Mouse (Mus musculus) small intestine, adult 2 months (tissue): ENCODE results near the gene Nudt19. TPM values are rescaled to one million over a fixed set of nuclear protein-coding genes. Genes with fewer than 3 reads are reported as not detected.
"Not testable (repeated sequence)": the region's sequence is repeated elsewhere in the genome, so short reads cannot be mapped to it uniquely, and the experiment has no call there.

ENCODE experiments used
- H3K27ac ChIP-seq: fragments of 200-500 bp; 2 replicates; pipeline ENCODE4 v1.5.1; 2012; ENCODE audit warnings: low read depth, low read length, control low read depth, inconsistent platforms; ENCODE audit not compliant: insufficient read depth
- H3K27me3 ChIP-seq: fragments of 200-500 bp; 2 replicates; pipeline ENCODE4 v1.6.1; 2012; ENCODE audit warnings: mild to moderate bottlenecking, moderate library complexity, low read length, inconsistent platforms; ENCODE audit not compliant: control insufficient read depth, insufficient read depth
- H3K36me3 ChIP-seq: fragments of 200-500 bp; 2 replicates; pipeline ENCODE4 v1.6.1; 2012; ENCODE audit warnings: mild to moderate bottlenecking, low read length, control low read depth, inconsistent platforms; ENCODE audit not compliant: control insufficient read depth, insufficient read depth
- H3K4me1 ChIP-seq: fragments of 200-500 bp; 2 replicates; pipeline ENCODE4 v1.6.1; 2012; ENCODE audit warnings: low read length, inconsistent platforms, mixed read lengths; ENCODE audit not compliant: control insufficient read depth, insufficient read depth, insufficient read length
- H3K4me3 ChIP-seq: fragments of 200-500 bp; 2 replicates; pipeline ENCODE4 v1.5.1; 2012; ENCODE audit warnings: low read depth, mild to moderate bottlenecking, control low read depth, inconsistent platforms, low read length, moderate library complexity
- CTCF ChIP-seq: fragments of 200-500 bp; IDR thresholded peaks from 2 replicates; pipeline ENCODE4 v1.5.1; 2012; ENCODE audit warnings: low read depth, mild to moderate bottlenecking, control low read depth, inconsistent platforms, low read length, moderate library complexity, mixed read lengths; ENCODE audit not compliant: insufficient replicate concordance, insufficient read length; ENCODE audit errors: extremely low read depth
- POLR2A ChIP-seq: fragments of 200-500 bp; IDR thresholded peaks from 2 replicates; pipeline ENCODE4 v1.6.1; 2012; ENCODE audit warnings: low read depth, mild to moderate bottlenecking, control low read depth, inconsistent platforms, low read length, moderate library complexity
- WGBS: fragments of 180-500 bp; shearing (Covaris S2); methylation state at CpG from one replicate; pipeline ENCODE4 v1.1.7; 2018; 5-methylcytosine and 5-hydroxymethylcytosine counted together
- polyA plus RNA-seq: library from polyadenylated mRNA; depleted of rRNA; stranded (reverse); fragments of >200 nt; gene quantifications from 2 replicates; pipeline ENCODE4 v1.2.3, GENCODE M21; 2012

The Nudt19 gene
- polyA plus RNA-seq, 1 experiment: 60.5 TPM

DNA sequence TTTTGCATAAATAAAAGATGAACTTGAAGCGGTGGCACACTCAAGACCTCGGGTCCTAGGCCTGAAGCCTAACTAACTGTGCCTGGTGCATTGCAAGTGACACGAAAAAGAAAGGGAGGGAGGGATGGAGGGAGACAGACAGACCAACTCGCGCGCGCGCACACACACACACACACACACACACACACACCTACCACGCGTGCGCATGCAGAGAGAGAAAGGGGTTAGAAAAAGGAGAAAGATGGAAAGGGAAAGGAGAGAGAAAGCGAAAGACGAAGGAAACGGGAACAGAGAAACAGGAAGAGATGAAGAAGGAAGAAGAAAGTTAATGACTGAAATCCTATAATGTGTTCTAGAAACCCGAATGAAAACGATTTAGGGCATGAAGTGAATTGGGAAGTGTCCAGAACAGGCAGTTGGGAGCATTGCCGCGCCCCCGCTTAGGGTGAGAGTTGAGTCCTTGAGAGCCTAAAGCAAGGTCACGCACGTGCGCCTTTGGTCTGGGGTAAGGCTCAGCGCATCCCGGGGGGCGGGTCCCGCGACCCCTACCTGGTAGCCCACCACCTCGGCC is 1.4 kb downstream of the Nudt19 start:
- H3K4me1 ChIP-seq: peaks cover 20% of the 10 kb centered on the region
- H3K4me3 ChIP-seq: peak overlapping the region; percentile 72
- peaks cover 8% of the 10 kb centered on the region for H3K36me3 ChIP-seq
- TF ChIP-seq CTCF (no peak), POLR2A (no peak)
- H3K27ac ChIP-seq: peak overlapping the region; percentile 96
- no peaks in the 10 kb centered on the region for H3K27me3 ChIP-seq
- WGBS: 2% methylated on average over 28 of the region's 28 CpGs

DNA sequence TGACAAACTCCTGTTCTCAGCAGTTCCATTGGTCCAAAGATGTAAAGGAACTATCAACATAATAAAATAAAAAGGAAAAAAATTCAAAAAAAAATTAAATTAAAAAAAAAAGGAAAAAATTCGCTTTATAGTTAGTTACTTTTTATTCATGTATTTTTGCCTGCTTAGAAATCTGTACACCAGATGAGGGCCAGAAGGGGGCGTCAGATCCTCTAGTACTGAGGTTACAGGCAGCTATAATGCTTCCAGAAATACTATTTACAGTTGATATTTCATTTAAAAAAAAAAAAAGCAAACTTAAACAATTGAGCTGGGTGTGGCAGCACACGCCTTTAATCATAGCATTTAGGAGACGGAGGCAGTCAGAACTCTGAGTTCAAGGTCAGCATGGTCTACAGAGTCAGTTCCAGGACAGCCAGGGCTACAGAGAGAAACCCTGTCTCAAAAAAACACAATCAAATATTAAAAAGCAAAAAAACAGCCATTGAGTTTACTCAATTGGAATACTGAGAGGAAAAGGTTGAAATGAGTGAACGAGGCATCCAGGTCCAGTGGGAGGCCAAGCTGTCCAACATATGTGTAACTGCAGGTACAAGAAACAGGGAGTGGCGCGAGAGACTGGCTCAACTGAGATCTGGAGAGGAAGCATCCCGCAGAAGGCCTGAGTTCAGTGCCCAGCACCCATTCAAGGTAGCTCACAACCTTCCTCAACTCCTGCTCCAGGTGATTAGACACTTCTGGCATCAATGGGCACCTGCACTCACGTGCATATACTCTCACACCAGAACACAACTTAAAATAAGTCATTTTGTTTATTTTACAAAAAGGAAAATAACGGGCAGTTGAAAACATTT is 2.1 kb downstream of the Nudt19 start:
- Histone ChIP-seq H3K27me3 (no peaks in the 10 kb centered on the region), H3K4me3 (peak overlapping the region; percentile 72), H3K36me3 (peaks cover 13% of the 10 kb centered on the region), H3K4me1 (peaks cover 19% of the 10 kb centered on the region), H3K27ac (peak overlapping the region; percentile 96)
- WGBS: 22% methylated on average over 10 of the region's 10 CpGs
- no peak for TF ChIP-seq POLR2A

DNA sequence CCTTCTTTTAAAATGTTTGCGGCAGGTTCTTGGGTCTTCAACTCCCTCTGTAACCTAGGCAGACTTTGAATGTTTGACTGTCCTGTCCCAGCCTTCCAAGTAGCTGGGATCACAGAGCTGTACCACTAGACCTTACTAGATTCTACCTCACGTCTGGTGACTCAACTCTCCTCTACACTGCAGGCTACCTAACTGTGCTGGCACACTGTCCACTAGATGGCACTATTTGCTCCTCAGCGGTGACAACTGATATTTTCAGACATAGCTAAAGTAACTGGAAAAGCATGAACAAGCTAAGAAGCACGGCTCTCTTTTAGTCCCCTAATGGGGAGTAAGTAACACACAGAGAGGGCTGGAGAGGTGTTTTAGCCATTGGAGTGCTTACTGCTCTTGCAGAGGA is 10.2 kb downstream of the Nudt19 start:
- no peaks in the 10 kb centered on the region for H3K4me1 ChIP-seq
- H3K36me3 ChIP-seq: peaks cover 22% of the 10 kb centered on the region
- H3K27ac ChIP-seq: no peak overlapping the region
- H3K4me3 ChIP-seq: no peak overlapping the region
- 28% methylated on average over 4 of the region's 4 CpGs for WGBS
- H3K27me3 ChIP-seq: no peaks in the 10 kb centered on the region
- TF ChIP-seq CTCF (peak; percentile 57; the same call in 1 of the 2 replicates), POLR2A (no peak)

DNA sequence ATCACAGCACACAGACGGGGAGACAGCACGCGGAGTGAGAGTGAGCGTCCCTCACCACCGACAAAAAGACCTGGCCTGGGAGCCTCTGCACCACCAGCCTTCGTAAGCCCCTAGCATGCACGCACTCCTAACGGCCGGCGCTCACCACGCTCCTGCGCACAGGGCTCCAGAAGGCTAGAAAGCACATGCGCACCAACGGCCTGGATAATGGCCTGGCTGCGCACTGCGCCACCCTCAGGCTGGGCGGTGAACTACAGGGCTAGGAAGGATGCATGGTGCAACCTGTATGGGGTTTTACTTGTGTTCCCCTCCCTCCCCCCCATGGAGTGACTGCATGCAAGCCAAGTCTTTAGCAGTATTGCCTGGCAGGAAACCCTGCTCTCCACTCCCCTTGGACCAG is 18.5 kb downstream of the Nudt19 start, which contains the start of gene Tdrd12:
Gene Tdrd12 (minus strand): TSS at position 184 of the 400 bp plus-strand sequence.
- no peak within 1 kb of the TSS for H3K27ac ChIP-seq
- H3K36me3 ChIP-seq: no peaks in the 10 kb centered on the region
- no peaks in the 10 kb centered on the region for H3K27me3 ChIP-seq
- H3K4me1 ChIP-seq: peaks cover 7% of the 10 kb centered on the region; the same call in 1 of the 2 replicates
- TF ChIP-seq POLR2A (no peak), CTCF (peak; percentile 14; the same call in 1 of the 2 replicates)
- H3K4me3 ChIP-seq: no peak within 1 kb of the TSS
- 94% methylated on average over 17 of the region's 17 CpGs for WGBS

DNA sequence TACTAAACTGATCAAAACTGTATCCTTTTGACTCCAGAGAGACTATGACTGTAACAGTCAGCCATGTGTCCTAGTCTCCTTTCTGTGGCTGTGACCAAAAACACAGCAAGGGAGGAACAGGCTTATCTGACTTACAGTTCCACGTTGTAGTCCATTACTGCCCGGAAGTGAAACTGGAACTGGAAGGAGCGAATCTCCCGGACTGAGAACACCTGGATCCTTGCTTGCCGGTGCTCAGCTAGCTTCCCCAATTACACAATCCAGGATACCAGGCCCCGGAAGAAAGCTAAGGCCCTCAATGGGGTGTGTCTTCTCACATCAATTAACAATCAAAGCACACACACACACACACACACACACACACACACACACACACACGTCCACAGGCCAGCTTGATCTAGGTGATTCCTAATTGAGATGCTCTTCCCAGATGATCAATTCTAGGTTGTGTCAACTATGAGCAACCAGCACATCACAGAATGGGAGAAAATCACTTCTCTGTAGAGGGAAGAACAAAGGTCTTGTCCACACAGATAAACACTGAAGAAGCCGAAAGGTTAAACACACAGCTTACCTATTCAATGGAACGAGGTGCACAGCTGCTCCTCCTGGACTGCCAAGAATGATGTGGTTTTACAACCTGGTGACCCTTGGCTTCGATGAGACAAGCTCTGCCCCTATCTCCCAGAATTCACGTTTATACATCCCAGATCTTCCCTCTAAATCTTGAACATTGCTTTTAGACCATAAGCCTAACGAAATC is 20.2 kb downstream of the Nudt19 start:
- 18% methylated on average over 12 of the region's 12 CpGs for WGBS
- TF ChIP-seq POLR2A (no peak), CTCF (no peak)

DNA sequence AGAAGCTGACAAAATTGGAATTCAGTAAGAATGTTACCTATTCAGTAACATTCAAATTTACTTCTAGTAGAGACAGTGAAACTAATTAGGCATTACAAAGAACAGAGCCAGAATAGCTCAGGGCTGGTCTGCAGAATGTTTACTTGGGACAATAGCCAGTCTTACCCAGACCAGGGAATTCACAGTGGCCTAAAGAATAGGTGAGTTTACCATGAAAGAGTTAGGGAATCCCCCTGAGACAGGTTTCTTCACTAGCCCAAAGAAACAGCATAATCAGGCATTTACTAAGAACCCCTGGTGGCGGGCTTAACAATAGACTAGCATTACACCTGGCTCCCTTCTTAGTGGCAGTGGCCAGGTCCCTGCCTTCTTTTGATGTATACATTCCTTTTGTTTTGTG is 25.6 kb downstream of the Nudt19 start:
- not testable (repeated sequence) for H3K27me3 ChIP-seq

More for the DNA sequence above, 20.2 kb downstream of the Nudt19 start:
- H3K27me3 ChIP-seq: no peaks in the 10 kb centered on the region
- no peaks in the 10 kb centered on the region for H3K36me3 ChIP-seq
- H3K27ac ChIP-seq: no peak overlapping the region
- H3K4me1 ChIP-seq: peaks cover 7% of the 10 kb centered on the region; the same call in 1 of the 2 replicates
- peak overlapping the region; percentile 7; the same call in 1 of the 2 replicates for H3K4me3 ChIP-seq

DNA sequence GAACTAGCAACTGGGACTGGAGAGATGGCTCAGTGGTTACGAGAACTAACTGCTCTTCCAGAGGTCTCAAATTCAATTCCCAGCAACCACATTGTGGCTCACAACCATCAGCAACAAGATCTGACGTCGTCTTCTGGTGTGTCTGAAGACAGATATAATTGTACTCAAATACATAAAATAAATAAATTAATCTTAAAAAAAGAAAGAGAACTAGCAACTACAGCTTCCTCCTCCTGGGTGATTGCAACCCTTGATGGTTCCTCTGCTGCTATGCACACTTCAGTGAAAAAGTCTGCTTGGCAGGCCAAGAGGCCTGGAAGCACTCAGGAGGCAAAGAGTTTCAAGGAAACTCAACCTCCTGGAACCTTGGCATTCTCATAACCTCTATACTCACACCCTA is 26.1 kb downstream of the Nudt19 start:
- 77% methylated on average over 3 of the region's 3 CpGs for WGBS
- H3K4me3 ChIP-seq: no peak overlapping the region

More for the DNA sequence above, 25.6 kb downstream of the Nudt19 start:
- not testable (repeated sequence) for H3K27ac ChIP-seq, H3K4me3 ChIP-seq, H3K36me3 ChIP-seq, H3K4me1 ChIP-seq
- 83% methylated on average over 1 of the region's 1 CpGs for WGBS

More for the DNA sequence above, 26.1 kb downstream of the Nudt19 start:
- TF ChIP-seq POLR2A (no peak), CTCF (no peak)
- H3K4me1 ChIP-seq: no peaks in the 10 kb centered on the region
- H3K27me3 ChIP-seq: no peaks in the 10 kb centered on the region
- H3K27ac ChIP-seq: no peak overlapping the region
- H3K36me3 ChIP-seq: no peaks in the 10 kb centered on the region
